Mouse (Mus musculus) embryonic fibroblast, embryonic 13.5 days (primary cell): Measurements from ENCODE around the gene Fermt1.

ENCODE experiments used
- CTCF ChIP-seq: IDR thresholded peaks from 2 replicates; pipeline ENCODE4 v1.5.1; 2011; ENCODE audit warnings: mild to moderate bottlenecking, control low read depth, low read length, moderate library complexity, borderline replicate concordance; ENCODE audit not compliant: insufficient read depth
- POLR2A ChIP-seq: IDR thresholded peaks from 2 replicates; pipeline ENCODE4 v1.6.1; 2011; ENCODE audit warnings: low read depth, mild to moderate bottlenecking, control low read depth, low read length, moderate library complexity

GRCm38 (mm10) chr2:132936176-132936575 is 9.5 kb downstream of the Fermt1 start:
- no peak for TF ChIP-seq POLR2A
- TF ChIP-seq CTCF, result no peak
